Mouse (Mus musculus): ENCODE data around the gene Itgb8.

Gene Itgb8

GRCm38 (mm10) chr12:119206711-119207463 is 31.7 kb downstream of the Itgb8 start:
- no peak for DNase-seq

GRCm38 (mm10) chr12:119204411-119204810 is 34.2 kb downstream of the Itgb8 start:
- no peak for DNase-seq

GRCm38 (mm10) chr12:119202766-119203165 is 35.8 kb downstream of the Itgb8 start:
- DNase-seq = no peak

GRCm38 (mm10) chr12:119195145-119195544 is 43.5 kb downstream of the Itgb8 start:
- DNase-seq = no peak

- no peak for DNase-seq
These were observed 48.8 kb downstream of the Itgb8 start for GRCm38 (mm10) chr12:119189814-119190213.

GRCm38 (mm10) chr12:119185441-119185840 is 53.2 kb downstream of the Itgb8 start:
- no peak for DNase-seq

GRCm38 (mm10) chr12:119182215-119182924 is 56.2 kb downstream of the Itgb8 start:
- DNase-seq = no peak

GRCm38 (mm10) chr12:119176017-119176416 is 62.6 kb downstream of the Itgb8 start:
- no peak for DNase-seq

- no peak for DNase-seq
These were observed 68.6 kb downstream of the Itgb8 start for GRCm38 (mm10) chr12:119169828-119170539.

- no peak for DNase-seq
These were observed 69.5 kb downstream of the Itgb8 start for GRCm38 (mm10) chr12:119169143-119169542.

GRCm38 (mm10) chr12:119165115-119165514 is 73.5 kb downstream of the Itgb8 start:
- no peak for DNase-seq

GRCm38 (mm10) chr12:119164672-119165071 is 73.9 kb downstream of the Itgb8 start:
- no peak for DNase-seq

- no peak for DNase-seq
These were observed 74.4 kb downstream of the Itgb8 start for GRCm38 (mm10) chr12:119164176-119164575.

- no peak for DNase-seq
These were observed 77.8 kb downstream of the Itgb8 start for GRCm38 (mm10) chr12:119160786-119161185.

GRCm38 (mm10) chr12:119159254-119159933 is 79.2 kb downstream of the Itgb8 start:
- DNase-seq = no peak

- no peak for DNase-seq
These were observed 80.9 kb downstream of the Itgb8 start for GRCm38 (mm10) chr12:119157686-119158085.

GRCm38 (mm10) chr12:119157068-119157467 is 81.5 kb downstream of the Itgb8 start:
- no peak for DNase-seq

GRCm38 (mm10) chr12:119155566-119155965 is 83.0 kb downstream of the Itgb8 start:
- DNase-seq = no peak

GRCm38 (mm10) chr12:119150956-119151355 is 87.6 kb downstream of the Itgb8 start:
- DNase-seq = no peak

GRCm38 (mm10) chr12:119147753-119148152 is 90.8 kb downstream of the Itgb8 start:
- DNase-seq = no peak

GRCm38 (mm10) chr12:119146031-119146430 is 92.6 kb downstream of the Itgb8 start:
- DNase-seq = no peak

GRCm38 (mm10) chr12:119137946-119138345 is 100.7 kb downstream of the Itgb8 start:
- DNase-seq = no peak

GRCm38 (mm10) chr12:119113522-119114135 is 125.0 kb downstream of the Itgb8 start:
- DNase-seq = no peak
